Mouse (Mus musculus): Measurements from ENCODE around the gene Ola1. TPM values are rescaled to one million over a fixed set of nuclear protein-coding genes. Genes with fewer than 3 reads are reported as not detected.

Gene Ola1
- polyA plus RNA-seq, 1 experiment from 2014 or later: 91.9 TPM

- no peaks in the 10 kb centered on the region for H3K9me3 ChIP-seq (ENCODE audit: control insufficient read depth, low read length)
- WGBS: 9% methylated on average over 8 of the region's 8 CpGs
- peak; percentile 81 for DNase-seq
- 0 out of 2 replicates have a peak overlapping the region, but pooled peaks have one; percentile 2 for H3K9ac ChIP-seq (replicated peaks; ENCODE audit: low read length)
- no peak overlapping the region for H3K4me3 ChIP-seq (replicated peaks; ENCODE audit: low read depth, low read length)
- H3K27me3 ChIP-seq (ENCODE audit: control insufficient read depth, insufficient read depth, low read length): no peaks in the 10 kb centered on the region
- no peak overlapping the region for H3K4me2 ChIP-seq (ENCODE audit: low read length)
- H3K4me1 ChIP-seq (ENCODE audit: control insufficient read depth, insufficient read depth, low read length): peaks cover 8% of the 10 kb centered on the region
- H3K27ac ChIP-seq (replicated peaks; ENCODE audit: low read depth, low read length): peak overlapping the region; percentile 34; the same call in 1 of the 2 replicates
- peak; percentile 81 for ATAC-seq (ENCODE audit: low FRiP score, low TSS enrichment)
- H3K36me3 ChIP-seq (ENCODE audit: control insufficient read depth, insufficient read depth, low read length): no peaks in the 10 kb centered on the region
These were observed 132.9 kb downstream of the Ola1 start for GRCm38 (mm10) chr2:73085669-73086304.

GRCm38 (mm10) chr2:73082476-73082875, 136.2 kb downstream of the Ola1 start:
- 77% methylated on average over 10 of the region's 10 CpGs for WGBS
- Histone ChIP-seq H3K27ac (replicated peaks; ENCODE audit: low read depth, low read length) (no peak overlapping the region), H3K4me3 (replicated peaks; ENCODE audit: low read depth, low read length) (no peak overlapping the region), H3K36me3 (ENCODE audit: control insufficient read depth, insufficient read depth, low read length) (no peaks in the 10 kb centered on the region), H3K9me3 (ENCODE audit: control insufficient read depth, low read length) (no peaks in the 10 kb centered on the region), H3K4me2 (ENCODE audit: low read length) (no peak overlapping the region), H3K9ac (replicated peaks; ENCODE audit: low read length) (no peak overlapping the region), H3K4me1 (ENCODE audit: control insufficient read depth, insufficient read depth, low read length) (peaks cover 8% of the 10 kb centered on the region), H3K27me3 (ENCODE audit: control insufficient read depth, insufficient read depth, low read length) (no peaks in the 10 kb centered on the region)
- DNase-seq (no peak), ATAC-seq (ENCODE audit: low FRiP score, low TSS enrichment) (no peak)

- H3K9ac ChIP-seq (replicated peaks; ENCODE audit: low read length): no peak overlapping the region
- ATAC-seq (ENCODE audit: low FRiP score, low TSS enrichment): no peak
- H3K4me2 ChIP-seq (ENCODE audit: low read length): no peak overlapping the region
- H3K27me3 ChIP-seq (ENCODE audit: control insufficient read depth, insufficient read depth, low read length): no peaks in the 10 kb centered on the region
- no peak for DNase-seq
- H3K27ac ChIP-seq (replicated peaks; ENCODE audit: low read depth, low read length): no peak overlapping the region
- peaks cover 8% of the 10 kb centered on the region for H3K4me1 ChIP-seq (ENCODE audit: control insufficient read depth, insufficient read depth, low read length)
- no peaks in the 10 kb centered on the region for H3K9me3 ChIP-seq (ENCODE audit: control insufficient read depth, low read length)
- H3K4me3 ChIP-seq (replicated peaks; ENCODE audit: low read depth, low read length): no peak overlapping the region
- no peaks in the 10 kb centered on the region for H3K36me3 ChIP-seq (ENCODE audit: control insufficient read depth, insufficient read depth, low read length)
- WGBS: 92% methylated on average over 2 of the region's 2 CpGs
These were observed 136.9 kb downstream of the Ola1 start for GRCm38 (mm10) chr2:73081861-73082260.

GRCm38 (mm10) chr2:73080084-73080483, 138.6 kb downstream of the Ola1 start:
- Histone ChIP-seq H3K27ac (replicated peaks; ENCODE audit: low read depth, low read length) (no peak overlapping the region), H3K4me2 (ENCODE audit: low read length) (no peak overlapping the region), H3K9ac (replicated peaks; ENCODE audit: low read length) (no peak overlapping the region), H3K4me1 (ENCODE audit: control insufficient read depth, insufficient read depth, low read length) (no peaks in the 10 kb centered on the region), H3K36me3 (ENCODE audit: control insufficient read depth, insufficient read depth, low read length) (no peaks in the 10 kb centered on the region), H3K27me3 (ENCODE audit: control insufficient read depth, insufficient read depth, low read length) (no peaks in the 10 kb centered on the region), H3K9me3 (ENCODE audit: control insufficient read depth, low read length) (no peaks in the 10 kb centered on the region), H3K4me3 (replicated peaks; ENCODE audit: low read depth, low read length) (no peak overlapping the region)
- 40% methylated on average over 1 of the region's 2 CpGs for WGBS
- ATAC-seq (ENCODE audit: low FRiP score, low TSS enrichment): no peak
- no peak for DNase-seq

- Histone ChIP-seq H3K9ac (replicated peaks; ENCODE audit: low read length) (no peak overlapping the region), H3K36me3 (ENCODE audit: control insufficient read depth, insufficient read depth, low read length) (no peaks in the 10 kb centered on the region), H3K4me1 (ENCODE audit: control insufficient read depth, insufficient read depth, low read length) (no peaks in the 10 kb centered on the region), H3K4me2 (ENCODE audit: low read length) (no peak overlapping the region), H3K9me3 (ENCODE audit: control insufficient read depth, low read length) (no peaks in the 10 kb centered on the region), H3K27me3 (ENCODE audit: control insufficient read depth, insufficient read depth, low read length) (no peaks in the 10 kb centered on the region), H3K27ac (replicated peaks; ENCODE audit: low read depth, low read length) (no peak overlapping the region), H3K4me3 (replicated peaks; ENCODE audit: low read depth, low read length) (no peak overlapping the region)
- ATAC-seq (ENCODE audit: low FRiP score, low TSS enrichment): no peak
- DNase-seq: no peak
- 72% methylated on average over 15 of the region's 15 CpGs for WGBS
These were observed 139.4 kb downstream of the Ola1 start for GRCm38 (mm10) chr2:73079311-73079710.

GRCm38 (mm10) chr2:73073811-73074472, 144.8 kb downstream of the Ola1 start:
- H3K4me1 ChIP-seq (ENCODE audit: control insufficient read depth, insufficient read depth, low read length): no peaks in the 10 kb centered on the region
- no peaks in the 10 kb centered on the region for H3K27me3 ChIP-seq (ENCODE audit: control insufficient read depth, insufficient read depth, low read length)
- no peak overlapping the region for H3K27ac ChIP-seq (replicated peaks; ENCODE audit: low read depth, low read length)
- no peaks in the 10 kb centered on the region for H3K36me3 ChIP-seq (ENCODE audit: control insufficient read depth, insufficient read depth, low read length)
- H3K4me2 ChIP-seq (ENCODE audit: low read length): no peak overlapping the region
- H3K4me3 ChIP-seq (replicated peaks; ENCODE audit: low read depth, low read length): no peak overlapping the region
- 92% methylated on average over 11 of the region's 11 CpGs for WGBS
- no peak overlapping the region for H3K9ac ChIP-seq (replicated peaks; ENCODE audit: low read length)
- ATAC-seq (ENCODE audit: low FRiP score, low TSS enrichment) (no peak), DNase-seq (no peak)
- H3K9me3 ChIP-seq (ENCODE audit: control insufficient read depth, low read length): no peaks in the 10 kb centered on the region

- no peaks in the 10 kb centered on the region for H3K36me3 ChIP-seq (ENCODE audit: control insufficient read depth, insufficient read depth, low read length)
- no peak overlapping the region for H3K4me2 ChIP-seq (ENCODE audit: low read length)
- H3K27ac ChIP-seq (replicated peaks; ENCODE audit: low read depth, low read length): no peak overlapping the region
- DNase-seq (no peak), ATAC-seq (ENCODE audit: low FRiP score, low TSS enrichment) (no peak)
- 77% methylated on average over 2 of the region's 2 CpGs for WGBS
- H3K9me3 ChIP-seq (ENCODE audit: control insufficient read depth, low read length): no peaks in the 10 kb centered on the region
- H3K4me1 ChIP-seq (ENCODE audit: control insufficient read depth, insufficient read depth, low read length): no peaks in the 10 kb centered on the region
- no peak overlapping the region for H3K4me3 ChIP-seq (replicated peaks; ENCODE audit: low read depth, low read length)
- no peaks in the 10 kb centered on the region for H3K27me3 ChIP-seq (ENCODE audit: control insufficient read depth, insufficient read depth, low read length)
- no peak overlapping the region for H3K9ac ChIP-seq (replicated peaks; ENCODE audit: low read length)
These were observed 147.5 kb downstream of the Ola1 start for GRCm38 (mm10) chr2:73071201-73071600.

- Histone ChIP-seq H3K4me1 (ENCODE audit: control insufficient read depth, insufficient read depth, low read length) (no peaks in the 10 kb centered on the region), H3K4me2 (ENCODE audit: low read length) (no peak overlapping the region), H3K36me3 (ENCODE audit: control insufficient read depth, insufficient read depth, low read length) (no peaks in the 10 kb centered on the region), H3K27ac (replicated peaks; ENCODE audit: low read depth, low read length) (no peak overlapping the region), H3K27me3 (ENCODE audit: control insufficient read depth, insufficient read depth, low read length) (no peaks in the 10 kb centered on the region), H3K4me3 (replicated peaks; ENCODE audit: low read depth, low read length) (no peak overlapping the region), H3K9ac (replicated peaks; ENCODE audit: low read length) (no peak overlapping the region), H3K9me3 (ENCODE audit: control insufficient read depth, low read length) (no peaks in the 10 kb centered on the region)
- WGBS: 37% methylated on average over 10 of the region's 10 CpGs
- no peak for ATAC-seq (ENCODE audit: low FRiP score, low TSS enrichment)
- no peak for DNase-seq
These were observed 148.2 kb downstream of the Ola1 start for GRCm38 (mm10) chr2:73070449-73071076.

All from midbrain, embryonic 14.5 days (tissue).